Mouse (Mus musculus): ENCODE data around the gene Trat1.

Trat1 gene

DNA sequence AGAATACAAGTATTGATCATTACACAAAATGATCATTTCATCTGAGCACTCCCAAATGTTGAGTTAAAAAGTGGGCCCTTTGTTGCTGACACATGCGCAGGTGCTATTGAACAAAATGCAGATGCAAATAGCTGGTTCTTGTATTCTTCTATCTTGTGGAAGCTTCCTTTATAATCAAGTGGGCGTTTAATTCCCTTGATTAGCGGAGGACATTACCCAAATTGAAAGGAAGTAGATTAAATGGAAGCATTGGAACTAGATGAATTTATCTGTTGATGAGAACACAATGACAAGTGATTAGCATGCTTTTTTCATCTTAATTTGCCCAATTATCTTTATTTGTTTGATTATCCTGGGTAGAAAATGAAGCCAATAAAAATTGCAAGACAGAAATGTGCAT lies 51.6 kb downstream of the Trat1 start:
- DNase-seq (ENCODE audit: low read depth, low spot score), result no peak

DNA sequence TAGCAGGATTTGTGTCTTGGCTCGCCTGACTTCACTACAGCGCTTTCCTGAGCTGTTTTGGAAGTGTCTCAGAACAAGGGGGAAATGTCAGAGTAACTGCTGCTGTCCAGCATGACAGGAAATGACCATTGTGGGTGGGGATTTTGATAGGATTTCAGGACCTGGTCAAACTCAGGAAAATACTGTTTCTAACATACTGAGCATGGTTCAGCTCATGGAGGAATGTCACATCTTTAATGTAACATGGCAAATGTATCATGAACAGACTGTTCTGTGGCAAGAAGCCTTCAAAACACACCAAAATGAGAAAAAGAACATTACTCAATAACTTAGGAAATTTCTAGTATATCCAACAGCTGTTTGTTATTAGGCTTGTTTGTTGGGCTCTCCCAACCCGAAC lies 52.1 kb downstream of the Trat1 start:
- no peak for DNase-seq (ENCODE audit: low read depth, low spot score)

DNA sequence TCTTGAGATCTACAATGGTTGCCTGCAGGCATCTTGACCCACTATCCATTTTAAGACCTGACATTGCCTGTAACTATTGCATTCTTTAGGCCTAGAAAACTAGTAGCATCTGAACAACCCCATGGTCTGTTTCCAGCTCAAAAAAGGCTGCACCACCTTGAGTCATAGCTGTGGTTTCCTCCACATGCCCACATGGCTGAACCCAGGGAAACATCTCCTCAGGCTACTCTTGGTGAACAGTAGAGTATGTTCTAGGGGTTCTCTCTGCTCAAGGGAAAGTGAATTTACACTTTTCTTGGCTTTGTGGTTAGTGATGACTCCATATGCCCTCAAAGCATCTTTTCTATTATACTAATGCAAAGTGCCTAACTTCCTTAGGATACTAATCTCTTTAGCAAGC lies 55.5 kb downstream of the Trat1 start:
- no peak for DNase-seq (ENCODE audit: low read depth, low spot score)

DNA sequence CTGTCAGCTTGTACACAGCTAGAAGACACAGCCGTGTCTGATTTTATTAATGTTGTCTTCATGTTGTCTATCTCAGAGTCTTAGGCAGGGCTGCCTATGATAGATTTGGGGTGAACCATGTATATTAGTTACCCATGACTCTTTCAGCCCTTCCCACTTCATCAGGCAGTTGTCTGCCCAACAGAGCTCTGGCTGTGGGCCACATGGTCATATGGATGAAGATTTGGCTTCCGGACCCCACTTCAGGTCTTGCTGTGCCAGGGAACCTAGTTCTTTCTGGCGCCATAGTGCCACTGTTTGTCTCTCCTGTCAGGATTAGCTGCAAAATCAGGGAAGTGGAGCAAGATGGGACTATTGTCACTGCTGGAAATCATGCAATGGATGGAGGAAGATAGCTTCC lies 69.9 kb downstream of the Trat1 start:
- DNase-seq (ENCODE audit: low read depth, low spot score), result no peak
